Mouse (Mus musculus): Measurements from ENCODE around the gene Tmem267.

Tmem267 gene

DNA sequence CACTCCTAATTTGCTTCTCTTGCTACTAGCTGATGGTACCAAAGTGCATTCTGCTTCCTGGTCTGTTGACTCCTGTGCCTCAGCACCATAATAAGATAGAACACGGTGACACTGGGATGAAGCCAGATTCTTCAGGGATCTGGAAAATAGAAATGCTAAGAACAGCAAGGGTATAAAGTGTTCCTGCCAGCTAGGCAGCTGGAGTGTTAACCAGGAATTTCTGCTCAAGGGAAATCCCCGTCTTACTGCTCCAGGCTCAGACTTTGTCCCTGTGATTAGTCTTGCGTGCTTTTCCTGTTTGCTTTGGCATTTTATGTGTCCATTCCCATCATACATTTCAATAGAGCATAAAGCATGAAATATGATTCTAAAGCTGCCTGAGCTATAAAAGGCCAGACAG lies 131.9 kb downstream of the Tmem267 start:
- peak; percentile 69 to 84 for DNase-seq

DNA sequence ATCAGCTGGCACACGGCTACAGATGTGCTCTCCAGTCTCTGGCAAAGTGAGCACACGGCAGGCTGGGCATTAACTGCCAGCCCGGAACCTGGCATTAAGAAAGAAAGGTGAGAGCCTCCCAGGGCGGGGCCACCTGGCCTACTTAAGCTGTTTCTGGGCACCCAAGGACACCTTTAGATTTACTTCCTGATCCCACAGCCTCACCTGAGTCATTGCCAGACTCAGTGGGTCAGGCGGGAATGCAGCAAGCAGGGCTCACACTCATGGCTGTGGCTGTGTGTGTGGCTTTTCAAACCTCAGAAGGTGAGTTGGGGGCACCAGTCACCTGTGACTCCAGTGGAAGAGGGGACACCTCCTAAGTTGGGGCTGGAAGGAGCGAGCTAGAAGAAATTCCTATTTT lies 135.8 kb downstream of the Tmem267 start, which contains the start of gene Ccl28:
Ccl28 (plus strand) TSS at position 186 of the 400 bp plus-strand sequence.
- no peak for DNase-seq

DNA sequence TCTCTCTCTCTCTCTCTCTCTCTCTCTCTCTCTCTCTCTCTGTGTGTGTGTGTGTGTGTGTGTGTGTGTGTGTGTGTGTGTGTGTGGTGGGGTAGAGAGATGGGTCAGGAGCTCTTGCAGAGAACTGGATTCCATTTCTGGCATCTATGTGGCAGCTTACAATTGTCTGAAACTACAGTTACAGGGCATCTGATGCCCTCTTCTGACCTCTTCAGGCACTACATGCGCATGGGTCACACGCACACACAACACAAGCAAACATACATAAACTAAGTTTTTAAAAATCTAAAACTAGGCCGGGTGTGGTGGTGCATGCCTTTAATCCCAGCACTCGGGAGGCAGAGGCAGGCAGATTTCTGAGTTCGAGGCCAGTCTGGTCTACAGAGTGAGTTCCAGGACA lies 138.1 kb downstream of the Tmem267 start:
- DNase-seq: peak; percentile 56 to 71

DNA sequence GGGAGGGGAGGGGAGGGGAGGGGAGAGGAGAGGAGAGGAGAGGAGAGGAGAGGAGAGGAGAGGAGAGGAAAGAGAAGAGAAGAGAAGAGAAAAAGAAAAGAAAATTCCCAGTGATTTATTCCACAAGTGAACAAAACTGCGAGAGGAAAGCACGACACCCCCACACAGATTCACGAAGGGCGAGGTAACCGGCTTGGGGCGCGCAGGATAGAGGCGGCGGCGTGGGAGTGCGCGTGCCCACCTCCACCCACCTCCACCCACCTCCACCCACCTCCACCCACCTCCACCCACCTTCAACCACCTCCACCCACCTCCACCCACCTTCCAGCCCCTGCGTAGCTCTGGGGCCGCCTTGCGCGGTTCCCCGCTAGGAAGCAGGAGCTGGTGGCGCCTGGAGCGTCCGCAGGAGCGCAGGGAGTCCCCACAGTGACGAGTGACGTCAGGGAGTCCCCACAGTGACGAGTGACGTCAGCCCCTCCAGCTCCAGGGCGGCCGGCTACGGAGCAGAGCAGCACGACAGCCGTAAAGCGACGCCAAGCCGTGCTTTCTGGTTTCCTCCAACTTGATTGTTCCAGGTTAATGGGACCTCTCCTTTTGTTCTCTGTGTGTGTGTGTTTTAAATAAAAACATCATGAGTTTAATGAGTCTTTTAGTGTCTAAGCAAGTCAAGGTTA lies 143.8 kb downstream of the Tmem267 start:
- DNase-seq: peak; percentile 92 to 95

GRCm38 (mm10) chr13:119632156-119632548 lies 144.3 kb downstream of the Tmem267 start:
- no peak for DNase-seq

DNA sequence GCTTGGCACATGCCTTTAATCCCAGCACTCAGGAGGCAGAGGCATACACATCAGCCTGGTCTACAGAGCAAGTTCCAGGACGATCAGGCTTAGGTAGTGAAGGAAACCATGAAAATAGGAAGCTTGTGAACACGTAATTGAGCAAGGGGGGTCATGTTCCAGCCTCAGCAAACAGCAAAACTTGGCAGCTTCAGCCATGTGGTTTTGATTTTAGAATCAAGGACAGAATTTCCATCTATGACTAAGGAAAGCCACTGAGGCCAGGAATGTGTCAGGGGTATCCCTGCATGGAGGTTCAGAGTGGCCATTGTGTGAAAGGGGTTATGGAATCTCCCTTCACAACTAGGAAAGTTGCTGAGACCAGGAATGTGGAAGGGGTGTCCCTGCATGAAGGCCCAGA lies 147.7 kb downstream of the Tmem267 start:
- no peak for DNase-seq

DNA sequence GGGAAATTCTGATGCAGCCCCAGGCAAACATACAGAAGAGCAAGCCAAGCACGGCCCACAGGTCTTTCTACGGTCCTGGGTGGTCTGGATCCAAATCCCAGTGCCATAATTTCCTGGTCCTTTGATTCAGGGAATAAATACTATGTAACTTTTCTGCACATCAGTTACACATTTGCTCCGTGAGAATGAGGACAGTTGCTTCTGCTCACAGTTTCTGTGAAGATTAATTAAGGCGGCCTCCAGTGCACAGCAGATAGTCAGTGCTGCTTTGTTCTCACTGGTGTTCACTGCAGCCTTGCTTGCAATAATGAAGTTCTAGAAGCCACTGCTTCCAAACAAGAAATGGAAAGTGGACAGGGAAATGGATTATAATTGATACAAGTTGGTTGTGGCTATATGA lies 150.0 kb downstream of the Tmem267 start:
- peak in 1 of 2 experiments; percentile 21 for DNase-seq

- DNase-seq: peak; percentile 60 to 89
Measured at GRCm38 (mm10) chr13:119638449-119638848, 150.6 kb downstream of the Tmem267 start.

DNA sequence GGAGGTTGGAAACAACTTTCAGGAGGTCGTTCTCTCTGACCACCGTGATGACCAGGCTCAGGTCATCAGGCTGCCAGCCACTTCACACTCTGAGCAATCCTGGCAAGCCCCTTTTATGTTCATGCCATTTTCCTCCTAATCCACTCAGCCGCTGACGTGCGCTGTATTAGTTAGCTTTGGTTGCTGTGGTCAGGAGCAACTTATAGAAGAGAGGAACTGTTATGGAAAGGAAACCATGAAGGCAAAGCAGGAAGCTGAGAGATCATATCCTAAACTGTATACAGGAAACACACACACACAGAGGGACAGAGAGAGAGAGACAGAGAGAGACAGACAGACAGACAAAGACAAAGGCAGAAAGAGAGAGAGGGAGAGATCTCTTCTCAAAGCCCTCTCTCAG lies 151.5 kb downstream of the Tmem267 start:
- no peak for DNase-seq

DNA sequence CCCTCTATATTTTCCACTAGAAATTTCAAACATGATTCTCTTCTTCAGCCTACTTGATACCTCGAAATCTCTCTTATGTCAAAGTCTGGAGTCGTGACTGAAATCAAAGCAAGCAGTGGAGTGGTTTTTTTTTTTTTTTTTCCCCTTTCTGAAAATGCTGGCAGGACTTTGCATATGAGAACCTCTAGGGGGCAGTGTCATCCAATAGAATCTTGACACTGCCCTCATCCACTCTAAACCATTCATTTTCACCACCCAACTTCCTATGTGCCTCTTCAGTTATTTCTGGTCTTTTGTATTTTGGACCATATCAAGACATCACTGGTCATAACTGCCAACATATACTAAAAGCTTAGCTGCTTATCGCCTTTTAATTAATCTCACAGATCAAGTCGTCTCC lies 152.7 kb downstream of the Tmem267 start:
- DNase-seq: peak in 1 of 2 experiments; percentile 58

GRCm38 (mm10) chr13:119641145-119641544 lies 153.3 kb downstream of the Tmem267 start:
- DNase-seq: no peak

- peak in 1 of 2 experiments; percentile 56 for DNase-seq
Measured at GRCm38 (mm10) chr13:119644769-119645168, 156.9 kb downstream of the Tmem267 start.

GRCm38 (mm10) chr13:119646511-119646910 lies 158.7 kb downstream of the Tmem267 start:
- no peak for DNase-seq

GRCm38 (mm10) chr13:119648891-119649698 lies 161.3 kb downstream of the Tmem267 start:
- no peak for DNase-seq

GRCm38 (mm10) chr13:119649699-119650046 lies 161.8 kb downstream of the Tmem267 start:
- no peak for DNase-seq

DNA sequence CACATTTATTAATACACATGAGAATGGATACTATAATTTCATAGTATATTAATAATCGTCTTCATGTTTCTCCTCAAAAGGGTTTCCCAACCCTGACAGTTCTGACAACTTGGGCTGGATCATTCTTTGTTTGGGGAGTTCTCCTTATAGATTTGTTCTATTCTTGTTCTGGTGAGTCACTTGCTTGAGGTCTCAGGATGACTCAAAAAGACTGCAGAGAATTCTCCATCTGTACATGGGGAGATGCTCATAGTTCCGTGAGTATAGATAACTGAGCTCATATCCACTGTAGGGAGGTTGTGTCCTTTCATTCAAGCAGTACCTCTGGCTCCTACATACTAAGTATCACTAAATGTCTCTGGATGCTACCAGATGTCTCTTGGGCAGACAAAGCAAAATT lies 166.9 kb downstream of the Tmem267 start:
- DNase-seq: no peak

- DNase-seq: no peak
Measured at GRCm38 (mm10) chr13:119656246-119656645, 168.4 kb downstream of the Tmem267 start.

DNA sequence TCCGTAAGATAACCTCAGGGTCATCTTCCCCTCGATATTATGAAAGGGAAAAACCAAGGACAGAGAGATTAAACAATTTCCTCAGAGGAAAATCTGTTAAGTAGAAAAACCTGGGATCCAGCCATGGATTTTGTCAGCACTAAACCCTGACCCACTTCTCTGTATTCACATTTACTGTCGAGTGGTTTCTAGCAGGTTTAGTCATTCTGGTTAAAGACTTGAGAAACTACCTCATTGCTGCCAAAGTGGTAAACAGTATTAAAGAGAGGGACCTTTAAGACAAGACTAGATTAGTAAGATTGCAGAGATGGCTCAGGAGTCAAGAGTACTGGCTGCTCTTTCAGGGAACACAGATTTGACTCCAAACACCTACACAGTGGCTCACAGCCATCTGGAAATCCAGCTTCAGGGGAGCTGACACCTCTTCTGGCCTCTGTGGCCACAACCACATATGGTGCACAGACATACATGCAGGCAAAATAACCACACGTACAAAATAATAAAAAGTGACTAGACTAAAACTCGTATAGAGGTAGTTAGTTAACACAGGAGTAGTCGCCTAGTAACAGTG lies 169.1 kb downstream of the Tmem267 start:
- no peak for DNase-seq
